In the genomic region with DNA sequence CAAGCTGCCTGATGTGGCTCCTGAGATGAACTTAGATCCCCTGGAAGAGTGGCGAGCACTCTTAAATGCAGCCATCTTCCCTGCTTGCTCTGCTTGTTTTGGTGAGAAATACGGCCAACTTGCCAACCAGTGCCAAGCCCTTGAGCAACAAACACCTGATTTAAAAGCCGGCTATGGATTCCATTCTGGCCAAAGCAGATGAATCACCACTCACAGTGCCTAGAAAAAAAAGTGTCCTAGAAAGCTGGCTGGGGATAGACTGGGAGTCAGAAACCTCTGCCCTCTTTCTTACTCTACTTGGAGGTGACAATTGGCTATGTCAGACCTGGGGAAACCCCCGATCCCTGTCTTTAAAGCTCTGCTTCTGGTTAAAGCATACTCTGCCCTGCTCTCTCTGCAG, we compare ENCODE assay signal across 16 mouse cellular contexts. TPM values are rescaled to one million over a fixed set of nuclear protein-coding genes. Genes with fewer than 3 reads are reported as not detected.
DNase-seq lines count a peak whose midpoint lies in the region; TF ChIP-seq lines count a peak whose summit lies in the region.
"Had no signal": no experiment of that assay in that cellular context is flagged by ENCODE, and none has a peak within 500 bp of the region (broad histone marks: within the 10 kb centered on the region; RNA-seq: fewer than 3 reads in every experiment).

No protein-coding gene starts in this region.

- TF ChIP-seq POLR2A in embryonic fibroblast, embryonic 13.5 days (IDR thresholded peaks at IDR 0.05; ENCODE audit: low read depth, low read length) = no peak

- no peak for TF ChIP-seq CTCF in embryonic fibroblast, embryonic 13.5 days (IDR thresholded peaks at IDR 0.05; ENCODE audit: borderline replicate concordance, insufficient read depth, low read length)

- peak; percentile 34 for DNase-seq in gastrocnemius, postnatal 25 days
- DNase-seq in gastrocnemius, adult 8-10 months (ENCODE audit: low spot score in 2 of 2) = no peak
- DNase-seq in 3T3-L1 (ENCODE audit: low read depth, low spot score) = peak; percentile 94
- DNase-seq in adipocyte (ENCODE audit: low spot score) = peak; percentile 85
- DNase-seq in right cerebral cortex, adult 18-20 months = no peak
- DNase-seq in cerebellum, adult 11-12 months = no peak
- DNase-seq: cerebellum, postnatal 36 days; gastrocnemius, postnatal 10 days; heart, adult 2 months; kidney, adult 11 months had no signal

- peak overlapping the region; percentile 62 for H3K27ac ChIP-seq in embryonic fibroblast, embryonic 13.5 days (ENCODE audit: insufficient read depth, low read length)
- H3K27ac ChIP-seq: hindbrain, embryonic 10.5 days; liver, embryonic 14.5 days; midbrain, embryonic 12.5 days; stomach, postnatal 0 days had no signal

- peaks cover 18% of the 10 kb centered on the region for H3K4me1 ChIP-seq in embryonic fibroblast, embryonic 13.5 days (ENCODE audit: control insufficient read depth, insufficient read depth, low read length)
- H3K4me1 ChIP-seq: hindbrain, embryonic 10.5 days; midbrain, embryonic 12.5 days had no signal

- H3K4me3 ChIP-seq in embryonic fibroblast, embryonic 13.5 days (ENCODE audit: insufficient read depth, low read length) = no peak overlapping the region
- H3K4me3 ChIP-seq: heart, adult 2 months; hindbrain, embryonic 10.5 days; midbrain, embryonic 12.5 days had no signal

RNA-seq across cellular contexts. Expression of a gene that starts 39.0 kb away (rescaled TPM):
- total RNA-seq in gastrocnemius, postnatal 25 days (2021) = 1 to 10 TPM; 1.7 to 2.6 TPM
- 1 to 10 TPM in 3 of 4 experiments, under 1 TPM in 1; 0.97 to 1.7 (median 1.3) TPM for total RNA-seq in gastrocnemius, adult 8-10 months (2022)
- 7.3 and 9.3 TPM in 2 replicates for polyA plus RNA-seq in embryonic fibroblast, embryonic 13.5 days (2011; ENCODE audit: insufficient read length, low read depth, missing spikeins)
- total RNA-seq: monocyte, adult 5-6 weeks had no signal

RNA-seq across cellular contexts. Expression of a gene that starts 50.6 kb away (rescaled TPM):
- total RNA-seq in gastrocnemius, postnatal 25 days (2021) = 10 to 100 TPM; 24.8 to 27.4 TPM
- total RNA-seq in gastrocnemius, adult 8-10 months (2022) = 10 to 100 TPM; 29.7 to 31.8 (median 30.3) TPM
- polyA plus RNA-seq in embryonic fibroblast, embryonic 13.5 days (2011; ENCODE audit: insufficient read length, low read depth, missing spikeins) = 125 and 128 TPM in 2 replicates

Comparison
In these comparisons a context has a peak if more than half of its experiments do, and no peak if none do; other contexts are left out.
1. DNase-seq: peak in gastrocnemius, postnatal 25 days (single experiment), 3T3-L1 (single experiment) and adipocyte (single experiment); none in gastrocnemius, adult 8-10 months (0 of 2), right cerebral cortex, adult 18-20 months (single experiment) and cerebellum, adult 11-12 months (single experiment).